Mouse (Mus musculus) testis, adult 2 months (tissue): ENCODE measurements around the gene Phactr4. TPM values are rescaled to one million over a fixed set of nuclear protein-coding genes. Genes with fewer than 3 reads are reported as not detected.

ENCODE experiments used
- H3K27ac ChIP-seq: fragments of 200-500 bp; 2 replicates; pipeline ENCODE4 v1.5.1; 2012; ENCODE audit warnings: low read depth, low read length; ENCODE audit not compliant: control insufficient read depth, insufficient read depth
- H3K27me3 ChIP-seq: fragments of 200-500 bp; 2 replicates; pipeline ENCODE4 v1.6.1; 2012; ENCODE audit warnings: mild to moderate bottlenecking, low read length, moderate library complexity; ENCODE audit not compliant: control insufficient read depth, insufficient read depth
- H3K36me3 ChIP-seq: fragments of 200-500 bp; 2 replicates; pipeline ENCODE4 v1.6.1; 2012; ENCODE audit warnings: mild to moderate bottlenecking, low read length; ENCODE audit not compliant: control insufficient read depth, insufficient read depth
- H3K4me1 ChIP-seq: fragments of 200-500 bp; 2 replicates; pipeline ENCODE4 v1.6.1; 2012; ENCODE audit warnings: low read length; ENCODE audit not compliant: control insufficient read depth, insufficient read depth
- H3K4me3 ChIP-seq: fragments of 200-500 bp; 2 replicates; pipeline ENCODE4 v1.5.1; 2012; ENCODE audit warnings: low read depth, mild to moderate bottlenecking, low read length, moderate library complexity, mixed read lengths; ENCODE audit not compliant: control insufficient read depth
- CTCF ChIP-seq: fragments of 200-500 bp; IDR thresholded peaks from 2 replicates; pipeline ENCODE4 v1.5.1; 2012; ENCODE audit warnings: low read depth, mild to moderate bottlenecking, inconsistent platforms, low read length, moderate library complexity; ENCODE audit not compliant: control insufficient read depth, insufficient read depth, insufficient replicate concordance
- POLR2A ChIP-seq: fragments of 200-500 bp; IDR thresholded peaks from 2 replicates; pipeline ENCODE4 v1.6.1; 2012; ENCODE audit warnings: low read depth, mild to moderate bottlenecking, inconsistent platforms, low read length, moderate library complexity; ENCODE audit not compliant: control insufficient read depth
- polyA plus RNA-seq: library from polyadenylated mRNA; depleted of rRNA; stranded (reverse); fragments of >200 nt; gene quantifications from 2 replicates; pipeline ENCODE4 v1.2.3, GENCODE M21; 2012; rRNA removed

The Phactr4 gene
- 6.6 and 8.5 TPM in 2 replicates for polyA plus RNA-seq

DNA sequence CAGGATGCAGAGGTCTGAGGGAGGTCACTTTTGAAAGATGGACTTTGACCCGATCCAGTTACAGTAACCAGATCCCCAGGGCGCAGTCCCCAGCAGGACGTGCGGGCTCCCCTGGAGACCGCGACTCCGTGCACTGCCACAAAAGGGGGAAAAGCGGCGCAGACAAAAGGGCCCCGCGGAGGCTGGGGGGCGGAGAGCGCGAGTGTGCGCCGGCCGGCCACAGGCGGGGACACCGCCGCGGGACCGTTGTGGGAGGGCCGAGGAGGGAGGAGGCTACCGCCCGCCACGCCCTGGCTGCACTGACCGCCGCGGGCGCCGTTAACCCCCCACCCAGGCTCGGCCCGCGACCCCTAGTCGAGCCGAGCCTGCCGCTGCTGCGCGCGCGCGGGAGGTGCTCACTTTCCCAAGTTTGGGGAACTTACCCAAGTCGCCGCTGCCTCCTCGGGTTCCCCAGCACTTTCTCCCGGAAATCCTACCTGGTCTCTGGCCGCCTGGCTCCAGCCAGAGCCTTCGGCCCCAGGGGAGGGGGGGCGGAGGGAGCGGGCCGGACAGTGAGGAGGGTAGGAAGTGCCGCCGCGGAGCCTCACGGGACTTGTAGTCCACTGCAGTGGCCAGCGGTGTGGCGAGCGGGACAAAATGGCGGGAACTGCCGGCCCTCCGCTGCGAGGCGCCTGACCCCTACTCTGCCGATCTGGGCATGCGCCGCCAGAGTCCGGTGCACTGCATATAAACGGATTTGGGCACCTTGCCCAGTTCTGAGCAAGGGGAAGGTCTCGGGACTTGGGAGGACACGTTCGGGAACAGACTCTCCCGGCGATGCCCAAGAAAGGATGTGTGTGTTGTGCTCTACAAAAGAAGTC lies at the start of gene Phactr4:
Gene Phactr4, minus strand, starts transcription at position 567 of the 860 bp plus-strand sequence.
- Histone ChIP-seq H3K27me3 (no peaks in the 10 kb centered on the region), H3K27ac (peak within 1 kb of the TSS; percentile 99), H3K4me1 (no peaks in the 10 kb centered on the region; the same call in 1 of the 2 replicates), H3K4me3 (peak within 1 kb of the TSS; percentile 97), H3K36me3 (no peaks in the 10 kb centered on the region)
- TF ChIP-seq POLR2A = peak; percentile 77
- no peak for TF ChIP-seq CTCF

DNA sequence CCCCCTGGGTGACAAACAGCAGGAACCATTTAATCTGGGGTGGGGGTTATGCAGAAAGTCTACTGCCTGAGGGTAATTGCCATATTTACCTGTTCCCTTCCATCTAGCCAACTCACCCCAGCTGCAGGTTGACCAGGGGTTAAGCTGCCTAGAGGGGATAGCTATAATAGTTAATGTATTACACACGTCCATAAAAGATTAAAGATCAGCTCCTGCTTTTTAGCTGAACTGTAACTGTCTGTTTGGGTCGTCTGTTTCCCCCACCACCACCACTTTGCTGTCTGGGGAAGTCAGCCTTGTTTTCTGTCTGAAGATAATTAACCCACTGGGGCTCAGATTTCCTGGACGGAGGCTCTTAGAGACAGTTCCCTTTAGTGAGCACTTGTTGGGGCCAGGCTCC lies 47.6 kb upstream of the Phactr4 start:
- Histone ChIP-seq H3K36me3 (no peaks in the 10 kb centered on the region), H3K4me3 (no peak overlapping the region), H3K27me3 (no peaks in the 10 kb centered on the region), H3K27ac (no peak overlapping the region), H3K4me1 (no peaks in the 10 kb centered on the region; the same call in 1 of the 2 replicates)
- TF ChIP-seq CTCF = no peak
- no peak for TF ChIP-seq POLR2A

DNA sequence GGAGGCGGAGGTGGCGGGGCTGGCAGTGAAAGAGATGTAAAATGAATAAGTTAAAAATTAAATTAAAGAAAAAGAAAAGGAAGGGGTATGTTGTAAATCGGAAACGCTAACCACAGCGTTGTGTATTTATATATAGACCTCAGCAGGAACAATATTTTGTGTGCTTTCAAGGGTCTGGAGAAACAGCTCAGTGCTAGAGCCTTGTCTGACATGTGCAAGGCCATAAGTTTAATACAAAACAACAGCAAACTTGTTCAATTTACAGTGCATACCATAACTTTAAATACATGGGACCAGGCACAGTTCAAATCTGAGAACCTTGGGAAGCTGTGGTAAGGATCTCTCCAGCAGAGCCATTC lies 41.9 kb upstream of the Phactr4 start:
- no peak overlapping the region; the same call in 1 of the 2 replicates for H3K4me3 ChIP-seq
- peaks cover 2% of the 10 kb centered on the region for H3K36me3 ChIP-seq
- no peaks in the 10 kb centered on the region for H3K27me3 ChIP-seq
- peaks cover 3% of the 10 kb centered on the region for H3K4me1 ChIP-seq
- H3K27ac ChIP-seq = no peak overlapping the region
- TF ChIP-seq POLR2A (no peak), CTCF (no peak)

DNA sequence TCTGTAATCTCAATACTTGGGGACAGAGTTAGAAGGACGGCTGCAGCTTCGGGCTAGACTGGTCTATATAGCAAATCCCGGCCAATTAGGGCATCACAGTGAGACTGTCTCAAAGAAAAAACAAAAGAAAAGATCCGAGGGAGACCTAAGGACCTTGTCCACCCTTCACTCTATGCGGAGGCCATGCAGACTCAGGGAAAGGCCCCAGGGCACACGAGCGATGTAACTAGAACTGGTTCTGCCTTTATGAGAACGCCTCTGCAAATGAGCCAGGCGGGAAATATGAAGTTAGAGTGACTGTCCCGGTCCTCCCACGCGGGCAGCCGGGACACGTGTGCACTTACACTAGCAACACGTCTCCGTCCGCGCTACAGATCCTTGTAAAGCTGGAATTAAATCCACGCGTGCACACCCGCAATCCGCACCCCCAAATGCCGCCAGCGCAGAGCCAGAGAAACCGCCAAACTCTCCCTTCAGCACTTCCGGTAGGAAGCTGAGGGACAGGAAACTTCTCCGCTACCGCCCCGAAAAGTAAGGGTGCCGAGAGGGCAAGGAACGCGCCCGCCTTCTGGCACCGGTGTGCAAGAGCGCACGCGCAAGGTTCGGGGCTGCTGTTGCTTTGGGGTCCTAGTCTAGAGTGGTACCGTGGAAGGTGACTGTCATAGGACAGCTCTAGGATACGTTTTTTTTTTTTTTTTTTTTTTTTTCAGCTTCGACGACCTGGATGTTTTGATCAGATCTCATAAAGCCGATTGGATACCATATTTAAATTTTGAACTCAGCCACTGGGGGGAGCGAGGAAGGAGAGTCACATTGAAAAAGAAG lies 41.4 kb upstream of the Phactr4 start, which contains the start of gene Med18:
Gene Med18, minus strand, starts transcription at position 492 of the 825 bp plus-strand sequence.
- peaks cover 3% of the 10 kb centered on the region for H3K4me1 ChIP-seq
- TF ChIP-seq CTCF (no peak; the same call in 1 of the 2 replicates), POLR2A (peak; percentile 81)
- peaks cover 2% of the 10 kb centered on the region for H3K36me3 ChIP-seq
- H3K27ac ChIP-seq = peak within 1 kb of the TSS; percentile 55
- peak within 1 kb of the TSS; percentile 85 for H3K4me3 ChIP-seq
- H3K27me3 ChIP-seq = no peaks in the 10 kb centered on the region

DNA sequence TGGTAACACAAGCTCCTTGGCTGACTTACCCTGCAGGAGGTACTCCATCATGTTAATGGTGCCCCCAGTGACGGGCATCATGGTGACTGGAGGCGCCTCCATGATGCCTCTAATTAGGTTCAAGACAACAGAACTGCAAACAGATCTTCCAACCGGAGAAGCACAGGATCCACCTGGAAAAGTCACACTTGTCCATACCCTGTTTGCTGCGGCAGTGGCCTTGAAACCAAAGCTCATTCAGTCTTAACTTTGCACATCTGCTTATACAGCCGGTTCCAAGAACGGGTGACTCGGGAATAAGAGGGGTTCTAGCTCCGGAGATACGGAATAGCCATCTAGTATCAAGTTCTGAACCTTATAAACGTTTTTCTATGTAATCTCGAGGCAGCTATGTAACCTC lies 40.5 kb upstream of the Phactr4 start:
- Histone ChIP-seq H3K36me3 (peaks cover 2% of the 10 kb centered on the region), H3K4me3 (peak overlapping the region; percentile 85; the same call in 1 of the 2 replicates), H3K27ac (no peak overlapping the region), H3K27me3 (no peaks in the 10 kb centered on the region), H3K4me1 (peaks cover 3% of the 10 kb centered on the region)
- no peak for TF ChIP-seq CTCF
- no peak for TF ChIP-seq POLR2A

DNA sequence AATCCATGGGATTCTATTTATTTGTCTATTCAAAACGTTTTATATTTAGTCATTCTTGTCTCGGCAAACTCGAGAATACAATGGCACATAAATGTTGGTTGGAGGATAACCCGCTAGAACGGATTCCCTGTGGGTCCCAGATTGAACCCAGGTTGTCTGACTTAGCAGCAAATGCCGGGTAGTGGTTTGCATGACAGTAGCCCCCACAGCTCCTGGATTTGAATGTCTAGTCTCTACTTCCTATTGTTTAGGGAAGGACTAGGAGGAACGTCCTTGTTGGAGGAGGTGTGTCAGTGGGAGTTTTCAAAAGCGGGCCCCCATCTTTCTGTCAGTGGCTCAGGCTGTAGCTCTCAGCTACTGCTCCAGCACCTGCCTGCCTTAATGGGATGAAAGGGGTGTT lies 37.9 kb upstream of the Phactr4 start:
- no peaks in the 10 kb centered on the region for H3K27me3 ChIP-seq
- H3K4me1 ChIP-seq = peaks cover 3% of the 10 kb centered on the region
- no peak overlapping the region for H3K27ac ChIP-seq
- peaks cover 2% of the 10 kb centered on the region for H3K36me3 ChIP-seq
- no peak overlapping the region for H3K4me3 ChIP-seq
- TF ChIP-seq POLR2A (no peak), CTCF (no peak)

DNA sequence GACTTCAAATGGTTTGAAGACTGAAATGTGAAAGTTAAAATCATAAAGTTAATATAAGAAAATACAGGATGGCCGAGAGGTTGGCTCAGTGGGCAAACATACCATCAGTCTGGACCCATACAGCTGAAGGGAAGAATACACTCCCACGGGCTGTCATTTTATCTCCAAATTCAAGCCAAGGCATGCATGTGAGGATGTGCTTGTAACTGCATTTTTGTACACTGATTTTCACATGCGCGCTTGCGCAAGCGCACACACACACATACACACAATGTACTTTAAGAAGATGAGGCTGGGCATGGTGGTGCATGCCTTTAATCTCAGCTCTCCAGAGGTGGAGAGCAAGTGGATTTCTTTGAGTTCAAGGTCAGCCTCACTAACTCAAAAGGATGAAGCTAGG lies 33.3 kb upstream of the Phactr4 start:
- Histone ChIP-seq H3K4me1 (no peaks in the 10 kb centered on the region), H3K4me3 (no peak overlapping the region), H3K36me3 (peaks cover 2% of the 10 kb centered on the region), H3K27me3 (no peaks in the 10 kb centered on the region), H3K27ac (no peak overlapping the region)
- TF ChIP-seq POLR2A = no peak
- TF ChIP-seq CTCF = no peak
